Mouse (Mus musculus) liver, embryonic 14.5 days (tissue): ENCODE measurements around the gene Atrnl1.

Experiments
- CTCF ChIP-seq: IDR thresholded peaks from 2 replicates; pipeline ENCODE4 v1.5.1; 2016; ENCODE audit warnings: antibody characterized with exemption, low read depth, control low read depth
- EP300 ChIP-seq: IDR thresholded peaks from 2 replicates; pipeline ENCODE4 v1.6.1; 2016; ENCODE audit warnings: antibody characterized with exemption, low read depth

DNA sequence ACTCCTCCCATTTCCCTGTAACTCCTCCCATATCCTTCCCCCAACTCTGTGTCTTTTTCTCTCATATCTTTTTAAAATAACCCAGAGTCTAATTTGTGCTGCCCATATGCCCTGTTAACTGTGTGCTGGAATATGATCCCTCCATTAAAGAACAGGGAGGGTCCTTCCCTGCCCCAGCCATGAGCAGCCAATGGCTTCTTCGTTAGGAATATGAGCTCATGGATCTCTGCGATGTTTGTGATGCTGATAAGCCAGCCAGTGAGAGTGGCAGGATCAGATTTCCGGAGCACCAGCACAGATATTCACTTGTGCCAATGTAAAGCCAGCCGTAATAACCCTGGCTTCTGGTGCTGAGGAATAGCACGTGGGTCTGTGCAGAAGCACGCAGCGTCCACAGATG is 477.6 kb downstream of the Atrnl1 start:
- TF ChIP-seq CTCF (no peak), EP300 (no peak)
